Comparison of ENCODE assay signal across 7 mouse cellular contexts in genomic region chr12:9574244-9574871, GRCm38 (mm10). TPM values are rescaled to one million over a fixed set of nuclear protein-coding genes. Genes with fewer than 3 reads are reported as not detected.
A peak's percentile ranks its signal among the peaks of the same experiment; 100 is the strongest.
DNase-seq lines count a peak whose midpoint lies in the region; ATAC-seq lines count a peak whose summit lies in the region.

No protein-coding gene starts in this region.

- DNase-seq in forebrain, embryonic 14.5 days (ENCODE audit: low spot score) = no peak
- no peak for DNase-seq in spleen, postnatal 36 days (ENCODE audit: low spot score in 2 of 2)
- no peak for DNase-seq in spleen, postnatal 14 days (ENCODE audit: low spot score in 2 of 2)

- under 1% methylated on average over 38 of the region's 38 CpGs for WGBS in forebrain, embryonic 14.5 days
- WGBS in limb, embryonic 12.5 days = under 1% methylated on average over 38 of the region's 38 CpGs
- under 1% methylated on average over 38 of the region's 38 CpGs for WGBS in midbrain, embryonic 16.5 days

- H3K9me3 ChIP-seq in forebrain, embryonic 14.5 days (replicated peaks; ENCODE audit: control insufficient read depth, low read length) = no peaks in the 10 kb centered on the region
- no peaks in the 10 kb centered on the region for H3K9me3 ChIP-seq in limb, embryonic 12.5 days
- no peaks in the 10 kb centered on the region for H3K9me3 ChIP-seq in midbrain, embryonic 16.5 days (replicated peaks; ENCODE audit: control insufficient read depth, low read length, poor library complexity, severe bottlenecking)

- ATAC-seq in forebrain, embryonic 14.5 days = peak; percentile 36
- peak; percentile 54 to 56 for ATAC-seq in hematopoietic stem cell, adult 5-6 weeks (replicated peaks in 1 of 2; ENCODE audit: insufficient read depth in 1 of 2, low FRiP score in 2 of 2, low TSS enrichment in 1 of 2, low read depth in 1 of 2, poor library complexity in 2 of 2, severe bottlenecking in 2 of 2)
- peak; percentile 52; the same call in 1 of the 2 replicates for ATAC-seq in limb, embryonic 12.5 days (ENCODE audit: insufficient number of reproducible peaks, insufficient read depth, low FRiP score, low TSS enrichment, low read depth)
- peak; percentile 34; the same call in 1 of the 2 replicates for ATAC-seq in midbrain, embryonic 16.5 days

- H3K27ac ChIP-seq in brown adipose tissue, adult 24 weeks (replicated peaks; ENCODE audit: low read depth, low read length) = 0 out of 2 replicates have a peak overlapping the region, but pooled peaks have one; percentile 13
- H3K27ac ChIP-seq in forebrain, embryonic 14.5 days (ENCODE audit: low read depth, low read length) = no peak overlapping the region
- peak overlapping the region; percentile 84 for H3K27ac ChIP-seq in limb, embryonic 12.5 days
- no peak overlapping the region for H3K27ac ChIP-seq in midbrain, embryonic 16.5 days (ENCODE audit: low read length)

- peaks cover 79% of the 10 kb centered on the region for H3K27me3 ChIP-seq in forebrain, embryonic 14.5 days (replicated peaks; ENCODE audit: control insufficient read depth, insufficient read depth, low read length)
- peaks cover 88% of the 10 kb centered on the region for H3K27me3 ChIP-seq in limb, embryonic 12.5 days
- peaks cover 75% of the 10 kb centered on the region for H3K27me3 ChIP-seq in midbrain, embryonic 16.5 days (ENCODE audit: control insufficient read depth, insufficient read depth, low read depth, low read length)

- H3K9ac ChIP-seq in forebrain, embryonic 14.5 days (ENCODE audit: low read length) = no peak overlapping the region
- H3K9ac ChIP-seq in limb, embryonic 12.5 days (replicated peaks) = peak overlapping the region; percentile 85
- no peak overlapping the region for H3K9ac ChIP-seq in midbrain, embryonic 16.5 days (ENCODE audit: low read depth, low read length)

- H3K4me1 ChIP-seq in brown adipose tissue, adult 24 weeks (ENCODE audit: control insufficient read depth, insufficient read depth, insufficient read length, low read length) = no peaks in the 10 kb centered on the region
- 0 out of 2 replicates have a peak, but pooled peaks cover 7% of the 10 kb centered on the region for H3K4me1 ChIP-seq in forebrain, embryonic 14.5 days (ENCODE audit: control insufficient read depth, insufficient read depth, low read length)
- H3K4me1 ChIP-seq in limb, embryonic 12.5 days (replicated peaks) = peaks cover 48% of the 10 kb centered on the region
- H3K4me1 ChIP-seq in midbrain, embryonic 16.5 days (ENCODE audit: control insufficient read depth, insufficient read depth, low read length) = peaks cover 11% of the 10 kb centered on the region; the same call in 1 of the 2 replicates

- no peaks in the 10 kb centered on the region for H3K36me3 ChIP-seq in forebrain, embryonic 14.5 days (ENCODE audit: control insufficient read depth, insufficient read depth, low read length)
- H3K36me3 ChIP-seq in limb, embryonic 12.5 days = peaks cover 1% of the 10 kb centered on the region; the same call in 1 of the 2 replicates
- H3K36me3 ChIP-seq in midbrain, embryonic 16.5 days (ENCODE audit: control insufficient read depth, insufficient read depth, low read length) = no peaks in the 10 kb centered on the region

- H3K4me3 ChIP-seq in brown adipose tissue, adult 24 weeks (ENCODE audit: insufficient read depth, low read depth, low read length) = peak overlapping the region; percentile 56
- H3K4me3 ChIP-seq in forebrain, embryonic 14.5 days (ENCODE audit: low read depth, low read length) = peak overlapping the region; percentile 22
- H3K4me3 ChIP-seq in limb, embryonic 12.5 days (replicated peaks) = peak overlapping the region; percentile 61
- H3K4me3 ChIP-seq in midbrain, embryonic 16.5 days (ENCODE audit: low read depth, low read length) = peak overlapping the region; percentile 17; the same call in 1 of the 2 replicates

- peak overlapping the region; percentile 48 for H3K4me2 ChIP-seq in forebrain, embryonic 14.5 days (ENCODE audit: low read length)
- peak overlapping the region; percentile 76 for H3K4me2 ChIP-seq in limb, embryonic 12.5 days
- H3K4me2 ChIP-seq in midbrain, embryonic 16.5 days (ENCODE audit: low read length) = peak overlapping the region; percentile 31

RNA-seq across cellular contexts. Expression of gene Osr1, which starts 4.4 kb away (rescaled TPM):
- 1.3 and 3.8 TPM in 2 replicates for polyA plus RNA-seq in brown adipose tissue, adult 24 weeks (2012; ENCODE audit: insufficient read depth, insufficient read length, missing spikeins)
- polyA plus RNA-seq in forebrain, embryonic 14.5 days (2014; fragmentation: Nextera tagmentation; extraction: Ambion mirVana) = 5.4 and 8.7 TPM in 2 replicates
- total RNA-seq in hematopoietic stem cell, adult 5-6 weeks (2017) = not detected in 2 replicates
- polyA plus RNA-seq in limb, embryonic 12.5 days (2016; fragmentation: Nextera tagmentation; extraction: Ambion mirVana) = 47.8 and 66.8 TPM in 2 replicates
- polyA plus RNA-seq in midbrain, embryonic 16.5 days (2015; fragmentation: Nextera tagmentation; extraction: Ambion mirVana) = 5.8 and 7.8 TPM in 2 replicates

Comparison
In these comparisons a context has a peak if more than half of its experiments do, and no peak if none do; other contexts are left out.
1. H3K27ac ChIP-seq: peak in brown adipose tissue, adult 24 weeks (single experiment) and limb, embryonic 12.5 days (single experiment); none in forebrain, embryonic 14.5 days (single experiment) and midbrain, embryonic 16.5 days (single experiment).
2. Peak in every context shown above with its lines, with median percentiles within 50 percentile points of each other: H3K4me3 ChIP-seq, ATAC-seq and H3K4me2 ChIP-seq.